Mouse (Mus musculus) neural tube, embryonic 13.5 days (tissue): Measurements from ENCODE around the gene Nus1. TPM values are rescaled to one million over a fixed set of nuclear protein-coding genes. Genes with fewer than 3 reads are reported as not detected.

Experiments
- ATAC-seq: fragments of 200-750 bp; cut with Nextera tagmentation; 2 replicates; pipeline ENCODE4 v1.8.0; 2017; ENCODE audit warnings: low read depth, mild to moderate bottlenecking, moderate TSS enrichment, moderate library complexity
- H3K27ac ChIP-seq: fragments of 300-500 bp; sonication (generic); replicated peaks from 2 replicates; pipeline ENCODE4 v1.5.1; 2015; ENCODE audit warnings: moderate library complexity, mild to moderate bottlenecking, inconsistent platforms
- H3K27me3 ChIP-seq: fragments of 300-500 bp; sonication (generic); 2 replicates; pipeline ENCODE4 v1.6.1; 2015; ENCODE audit warnings: mild to moderate bottlenecking, inconsistent platforms
- H3K36me3 ChIP-seq: fragments of 300-500 bp; sonication (generic); 2 replicates; pipeline ENCODE4 v1.6.1; 2015; ENCODE audit warnings: mild to moderate bottlenecking, inconsistent platforms
- H3K4me1 ChIP-seq: fragments of 300-500 bp; sonication (generic); replicated peaks from 2 replicates; pipeline ENCODE4 v1.6.1; 2015; ENCODE audit warnings: inconsistent platforms
- H3K4me2 ChIP-seq: fragments of 300-500 bp; sonication (generic); 2 replicates; pipeline ENCODE4 v1.6.1; 2015; ENCODE audit warnings: inconsistent platforms, mild to moderate bottlenecking, moderate library complexity
- H3K4me3 ChIP-seq: fragments of 300-500 bp; sonication (generic); 2 replicates; pipeline ENCODE4 v1.5.1; 2015; ENCODE audit warnings: mild to moderate bottlenecking, inconsistent platforms
- H3K9ac ChIP-seq: fragments of 300-500 bp; sonication (generic); 2 replicates; pipeline ENCODE4 v1.6.1; 2015; ENCODE audit warnings: moderate library complexity, mild to moderate bottlenecking, inconsistent platforms
- H3K9me3 ChIP-seq: fragments of 300-500 bp; sonication (generic); 2 replicates; pipeline ENCODE4 v1.6.1; 2016; ENCODE audit warnings: inconsistent platforms
- WGBS: fragments of 180-500 bp; shearing (Covaris S2); methylation state at CpG from one replicate; pipeline ENCODE4 v1.1.7; 2015; 5-methylcytosine and 5-hydroxymethylcytosine counted together
- polyA plus RNA-seq: library from polyadenylated mRNA; unstranded; fragments of >200 nt; fragmentation: Nextera tagmentation; extraction: Ambion mirVana; gene quantifications from 2 replicates; pipeline ENCODE4 v1.2.1, GENCODE M21; 2015

Nus1 gene
- 15.6 and 19.0 TPM in 2 replicates for polyA plus RNA-seq

DNA sequence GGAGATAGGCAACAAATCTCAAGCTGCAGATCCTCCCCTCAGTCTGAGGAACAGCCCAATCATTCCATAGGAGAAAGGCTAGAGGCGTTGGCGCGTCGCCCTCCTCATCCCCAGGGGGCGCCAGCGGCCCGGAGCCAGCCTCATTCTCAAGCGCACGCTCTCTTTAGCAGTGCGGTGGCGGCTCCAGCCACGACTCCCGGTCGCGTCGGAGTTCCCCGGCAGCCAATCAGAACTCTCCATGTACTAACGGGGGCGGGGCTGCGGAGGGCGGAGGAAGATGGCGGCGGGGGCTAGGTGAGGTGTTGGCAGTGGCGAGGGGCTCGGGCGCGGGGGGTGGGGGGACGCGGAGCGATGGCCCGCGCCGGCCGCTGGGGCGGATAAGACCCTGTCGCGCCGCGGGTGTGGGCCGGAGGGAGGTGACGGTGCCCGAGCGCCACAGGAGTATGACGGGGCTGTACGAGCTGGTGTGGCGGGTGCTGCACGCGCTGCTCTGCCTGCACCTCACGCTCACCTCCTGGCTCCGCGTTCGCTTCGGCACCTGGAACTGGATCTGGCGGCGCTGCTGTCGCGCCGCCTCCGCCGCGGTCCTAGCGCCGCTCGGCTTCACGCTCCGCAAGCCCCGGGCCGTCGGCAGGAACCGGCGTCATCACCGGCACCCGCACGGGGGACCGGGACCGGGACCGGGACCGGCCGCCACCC, at the start of gene Nus1:
Gene Nus1, plus strand, starts transcription at position 249 of the 699 bp plus-strand sequence.
- Histone ChIP-seq H3K4me3 (peak within 1 kb of the TSS; percentile 88), H3K27ac (peak within 1 kb of the TSS; percentile 96), H3K36me3 (no peaks in the 10 kb centered on the region), H3K9me3 (no peaks in the 10 kb centered on the region), H3K4me1 (peaks cover 42% of the 10 kb centered on the region), H3K9ac (peak within 1 kb of the TSS; percentile 91), H3K27me3 (no peaks in the 10 kb centered on the region), H3K4me2 (peak within 1 kb of the TSS; percentile 82)
- peak; percentile 99 for ATAC-seq
- under 1% methylated on average over 66 of the region's 79 CpGs for WGBS

DNA sequence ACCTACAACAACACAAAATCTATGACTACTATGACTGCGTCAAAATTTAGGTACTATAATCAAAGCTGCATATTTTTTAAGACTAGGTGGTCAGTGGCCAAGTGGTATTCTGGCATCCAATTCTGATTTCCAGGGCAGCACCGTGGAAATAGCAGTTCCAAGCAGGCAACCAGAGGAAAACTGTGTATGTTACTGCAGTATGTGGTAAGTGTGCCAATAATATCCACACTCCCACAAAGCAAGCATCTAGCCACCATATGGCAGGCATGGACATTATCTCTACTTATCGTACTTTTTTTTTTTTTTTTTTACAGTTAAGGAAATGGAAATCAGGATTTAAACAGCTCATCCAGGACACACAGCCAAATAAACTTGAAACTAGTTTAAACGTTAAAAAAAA, 49.0 kb upstream of the Nus1 start:
- Histone ChIP-seq H3K4me3 (no peak overlapping the region), H3K27me3 (no peaks in the 10 kb centered on the region), H3K27ac (no peak overlapping the region), H3K4me1 (no peaks in the 10 kb centered on the region), H3K9ac (no peak overlapping the region), H3K4me2 (no peak overlapping the region), H3K36me3 (no peaks in the 10 kb centered on the region), H3K9me3 (no peaks in the 10 kb centered on the region)
- ATAC-seq = no peak
- WGBS = 91% methylated on average over 4 of the region's 4 CpGs

DNA sequence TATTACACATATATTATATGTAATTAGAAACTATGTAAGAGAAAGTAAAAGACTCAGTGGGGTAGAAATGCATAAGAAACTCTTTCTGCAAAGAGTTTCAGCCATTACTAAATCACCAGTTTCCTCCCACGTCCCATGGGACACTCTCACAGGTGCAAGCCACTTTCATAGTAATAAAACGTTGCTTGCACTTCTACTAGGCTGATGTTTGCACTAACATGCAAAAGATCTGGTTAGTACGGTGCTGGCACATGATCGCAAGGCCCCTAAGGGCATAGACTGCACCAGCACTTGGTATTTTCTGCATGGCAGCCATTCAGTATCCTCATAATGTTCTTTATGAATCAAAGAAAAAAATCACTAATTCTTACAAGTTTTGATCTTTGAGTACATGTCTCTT, 43.5 kb upstream of the Nus1 start:
- Histone ChIP-seq H3K4me1 (peaks cover 23% of the 10 kb centered on the region), H3K9me3 (no peaks in the 10 kb centered on the region), H3K27me3 (no peaks in the 10 kb centered on the region), H3K27ac (no peak overlapping the region), H3K4me3 (no peak overlapping the region), H3K36me3 (no peaks in the 10 kb centered on the region), H3K4me2 (no peak overlapping the region), H3K9ac (no peak overlapping the region)
- ATAC-seq = no peak
- 72% methylated on average over 4 of the region's 4 CpGs for WGBS

DNA sequence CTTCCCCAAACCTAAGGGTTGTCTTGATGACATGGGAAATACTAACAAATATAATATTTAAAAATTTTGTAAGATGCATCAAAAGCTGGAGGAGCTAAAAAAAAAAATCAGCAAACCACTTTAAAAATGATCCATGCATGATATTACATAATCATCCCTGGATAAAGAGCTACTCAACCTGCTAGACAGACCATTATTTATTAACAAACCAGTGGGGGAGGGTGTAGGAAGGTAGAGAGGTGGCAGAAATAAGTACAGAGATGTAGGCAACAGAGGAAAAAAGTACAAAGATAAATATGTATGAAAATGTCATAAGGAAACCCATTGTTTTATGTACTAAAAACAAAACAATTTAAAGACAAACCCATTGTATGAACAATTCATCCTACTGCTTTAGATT, 42.7 kb upstream of the Nus1 start:
- no peak overlapping the region for H3K27ac ChIP-seq
- peaks cover 31% of the 10 kb centered on the region for H3K4me1 ChIP-seq
- no peak overlapping the region for H3K9ac ChIP-seq
- H3K4me3 ChIP-seq = no peak overlapping the region
- ATAC-seq = no peak
- no peaks in the 10 kb centered on the region for H3K9me3 ChIP-seq
- H3K4me2 ChIP-seq = no peak overlapping the region
- no peaks in the 10 kb centered on the region for H3K36me3 ChIP-seq
- H3K27me3 ChIP-seq = no peaks in the 10 kb centered on the region

DNA sequence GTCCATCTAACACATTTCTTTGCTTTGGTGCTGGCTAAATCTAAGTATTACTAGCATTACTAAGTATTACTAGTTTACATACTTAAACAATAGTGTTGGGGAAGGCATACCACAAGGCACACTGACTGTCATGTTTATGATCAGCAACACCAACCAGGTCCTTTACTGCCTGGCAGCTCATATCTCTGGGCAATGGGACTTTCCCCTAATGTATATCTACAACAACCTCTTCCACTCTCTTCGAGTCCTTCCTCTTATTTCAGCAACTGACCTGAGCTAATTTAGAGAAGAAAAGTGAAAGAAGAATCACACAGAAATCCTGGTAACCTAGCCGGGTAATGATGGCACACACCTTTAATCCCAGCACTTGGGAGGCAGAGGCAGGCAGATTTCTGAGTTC, 40.9 kb upstream of the Nus1 start:
- Histone ChIP-seq H3K27ac (no peak overlapping the region), H3K4me3 (no peak overlapping the region), H3K4me2 (no peak overlapping the region), H3K9me3 (no peaks in the 10 kb centered on the region), H3K9ac (no peak overlapping the region), H3K4me1 (peaks cover 41% of the 10 kb centered on the region), H3K36me3 (no peaks in the 10 kb centered on the region), H3K27me3 (no peaks in the 10 kb centered on the region)
- 93% methylated on average over 2 of the region's 2 CpGs for WGBS
- no peak for ATAC-seq

DNA sequence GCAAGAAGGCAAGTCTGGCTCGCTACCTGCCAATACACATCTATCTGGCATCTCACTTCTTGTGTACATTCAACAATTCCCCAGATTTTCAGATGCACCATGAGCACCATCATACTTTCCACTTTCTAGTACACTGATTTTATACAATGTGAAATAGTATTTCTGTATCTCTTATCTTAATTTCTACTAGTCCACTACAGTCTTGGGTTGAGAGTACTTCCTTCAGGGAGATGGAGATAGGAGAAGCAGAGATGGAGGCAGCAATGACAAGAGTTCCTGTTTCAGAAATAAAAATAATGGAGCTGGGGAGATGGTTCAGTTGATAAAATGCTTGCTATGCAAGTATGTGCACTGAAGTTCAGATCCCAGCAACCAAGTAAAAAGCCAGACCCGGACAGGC, 39.5 kb upstream of the Nus1 start:
- WGBS = 93% methylated on average over 2 of the region's 2 CpGs
- Histone ChIP-seq H3K36me3 (no peaks in the 10 kb centered on the region), H3K9me3 (no peaks in the 10 kb centered on the region), H3K9ac (no peak overlapping the region), H3K4me3 (no peak overlapping the region), H3K27ac (no peak overlapping the region), H3K4me2 (no peak overlapping the region), H3K4me1 (peaks cover 45% of the 10 kb centered on the region), H3K27me3 (no peaks in the 10 kb centered on the region)
- ATAC-seq = no peak

DNA sequence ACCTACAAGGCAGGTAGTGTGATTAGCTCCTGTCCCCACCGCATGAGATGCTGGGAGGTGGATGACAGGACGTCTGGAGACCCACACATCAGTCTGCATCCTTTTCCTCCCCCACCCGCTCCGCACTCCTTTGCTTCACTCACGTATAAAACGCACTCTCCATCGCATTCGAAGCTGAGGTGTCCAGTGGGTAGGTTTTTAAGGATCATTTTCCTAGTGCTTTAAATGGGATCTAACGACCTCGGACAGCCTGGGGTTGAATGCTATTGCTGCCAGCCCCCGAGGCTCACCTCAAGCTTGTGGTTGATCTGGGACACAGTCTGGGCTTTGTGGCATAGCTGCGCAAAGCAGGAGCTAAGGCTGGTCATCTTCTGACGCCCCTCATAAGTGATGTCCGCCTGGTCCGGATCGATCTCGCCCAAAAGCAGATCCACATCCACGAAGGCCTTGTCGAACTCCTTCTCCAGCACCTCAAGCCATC, 36.0 kb upstream of the Nus1 start:
- Histone ChIP-seq H3K4me2 (peak overlapping the region; percentile 77), H3K27me3 (no peaks in the 10 kb centered on the region), H3K36me3 (no peaks in the 10 kb centered on the region), H3K9me3 (no peaks in the 10 kb centered on the region), H3K27ac (peak overlapping the region; percentile 98), H3K9ac (peak overlapping the region; percentile 91), H3K4me3 (peak overlapping the region; percentile 87), H3K4me1 (peaks cover 53% of the 10 kb centered on the region)
- ATAC-seq = peak; percentile 69
- WGBS = 0% methylated on average over 19 of the region's 19 CpGs

DNA sequence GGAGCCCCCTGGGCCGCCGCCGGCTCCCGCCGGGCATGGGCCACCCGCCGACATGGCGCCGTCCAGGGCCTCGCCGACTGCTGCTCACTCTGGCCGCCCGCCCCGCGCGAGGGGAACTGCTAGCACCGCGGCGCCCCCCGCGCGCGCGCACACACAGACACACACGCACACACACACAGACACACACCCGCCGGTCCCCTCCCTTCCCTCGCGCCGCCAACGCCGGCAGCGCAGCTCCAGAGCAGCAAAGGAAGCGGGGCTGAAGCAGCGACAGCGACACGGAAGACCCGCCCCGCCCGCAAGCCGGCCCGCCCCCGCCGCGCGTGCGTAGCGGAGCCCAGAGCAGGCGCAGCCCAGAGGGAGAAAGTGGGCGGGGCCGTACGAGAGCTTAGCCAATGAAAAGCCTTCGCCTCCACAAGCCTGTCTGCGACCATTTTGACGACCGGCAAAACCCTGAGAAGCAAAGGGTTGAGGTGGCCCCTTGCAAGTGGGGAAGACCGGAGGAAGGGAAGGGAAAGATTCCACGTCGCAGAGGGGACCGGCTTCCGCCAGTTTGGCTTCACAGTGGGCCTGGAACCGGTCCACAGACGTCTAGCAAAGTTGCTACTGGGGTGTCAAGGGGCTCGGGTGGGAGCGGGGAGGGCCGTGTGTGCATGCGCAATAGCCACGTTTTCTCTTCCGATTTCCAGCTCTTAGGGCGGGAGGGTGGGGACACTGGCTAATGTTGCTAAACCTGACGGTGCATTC, 35.3 kb upstream of the Nus1 start, which contains the start of gene Gopc:
Gene Gopc, minus strand, starts transcription at position 280 of the 747 bp plus-strand sequence.
- Histone ChIP-seq H3K4me2 (peak within 1 kb of the TSS; percentile 77), H3K9me3 (no peaks in the 10 kb centered on the region), H3K9ac (peak within 1 kb of the TSS; percentile 91), H3K4me1 (peaks cover 51% of the 10 kb centered on the region), H3K4me3 (peak within 1 kb of the TSS; percentile 87), H3K27me3 (no peaks in the 10 kb centered on the region), H3K27ac (peak within 1 kb of the TSS; percentile 98), H3K36me3 (no peaks in the 10 kb centered on the region)
- WGBS = under 1% methylated on average over 52 of the region's 71 CpGs
- ATAC-seq = peak; percentile 98

DNA sequence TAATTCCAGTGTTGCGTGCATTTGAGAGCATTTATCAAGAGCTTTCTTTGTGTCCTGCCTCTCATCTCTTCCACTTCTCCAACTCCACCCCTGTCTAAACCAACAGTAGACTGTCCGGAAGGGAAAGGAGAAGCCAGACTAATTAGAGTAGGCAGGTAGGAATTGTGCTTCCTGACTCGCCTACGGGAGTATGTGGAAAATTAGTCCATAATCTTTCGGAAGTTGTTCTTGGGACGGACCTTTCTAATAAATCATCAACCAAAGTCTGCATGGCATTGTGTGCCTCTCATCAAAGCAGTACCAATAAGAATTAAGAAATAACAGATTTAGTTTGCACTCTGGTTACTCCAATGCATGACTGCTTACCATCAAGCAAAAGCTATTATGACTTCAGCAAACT, 34.3 kb upstream of the Nus1 start:
- Histone ChIP-seq H3K4me1 (peaks cover 41% of the 10 kb centered on the region), H3K9me3 (no peaks in the 10 kb centered on the region), H3K4me3 (peak overlapping the region; percentile 87), H3K4me2 (peak overlapping the region; percentile 63), H3K27ac (peak overlapping the region; percentile 98), H3K27me3 (no peaks in the 10 kb centered on the region), H3K36me3 (no peaks in the 10 kb centered on the region), H3K9ac (peak overlapping the region; percentile 91)
- 85% methylated on average over 6 of the region's 6 CpGs for WGBS
- ATAC-seq = no peak

DNA sequence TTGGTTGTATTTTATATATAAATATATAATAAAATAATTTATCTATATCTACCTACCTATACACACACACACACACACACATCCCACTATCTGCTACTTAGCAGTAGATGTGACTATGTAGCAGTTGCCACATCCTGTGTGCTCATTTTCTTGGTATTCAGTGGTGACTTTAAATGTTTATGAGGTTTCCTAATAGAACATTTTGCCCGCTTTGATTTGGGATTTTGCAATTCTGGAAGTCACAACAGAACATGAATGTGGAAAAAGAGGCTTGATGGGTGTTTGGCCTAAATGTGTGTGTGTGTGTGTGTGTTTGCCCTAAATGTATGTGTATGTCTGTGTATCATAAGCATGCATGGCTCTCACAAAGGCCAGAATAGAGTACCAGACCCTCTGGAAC, 33.8 kb upstream of the Nus1 start:
- no peak for ATAC-seq

DNA sequence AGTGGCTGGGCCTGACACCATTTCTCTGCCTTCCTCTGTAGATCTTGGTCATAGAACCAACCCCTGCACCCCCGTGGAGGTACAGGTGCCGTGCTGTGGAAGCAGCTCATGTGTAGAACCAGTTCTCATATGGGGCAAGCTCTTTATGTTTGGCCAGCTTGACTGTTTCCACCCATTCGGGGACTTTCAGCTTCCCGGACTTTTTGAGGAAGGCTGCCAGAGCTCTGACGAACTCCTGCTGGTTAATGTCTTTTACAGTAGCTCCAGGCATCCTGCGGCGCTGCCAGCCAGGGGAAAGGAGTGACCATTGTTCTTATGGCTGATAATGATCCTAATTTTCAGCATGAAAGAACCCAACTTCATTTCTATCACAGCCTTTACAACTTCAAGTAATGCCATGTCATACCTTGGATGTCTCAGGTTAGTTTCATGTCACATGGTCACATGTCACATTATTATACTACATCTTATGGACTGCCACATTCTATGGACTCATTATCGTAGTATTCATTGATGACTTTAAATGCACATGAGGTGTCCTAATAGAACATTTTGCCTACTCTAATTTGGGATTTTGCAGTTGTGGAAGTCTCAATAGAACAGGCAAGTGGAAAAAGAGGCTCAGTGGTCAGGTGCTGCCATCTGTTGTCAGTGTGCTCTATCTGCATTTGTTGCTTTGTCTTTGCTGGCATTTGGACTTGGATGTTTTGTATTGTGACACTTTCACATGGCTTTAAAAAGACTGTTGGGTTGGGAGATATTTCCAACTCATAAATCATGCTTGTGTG, 32.3 kb upstream of the Nus1 start:
- 31% methylated on average over 8 of the region's 8 CpGs for WGBS
- no peaks in the 10 kb centered on the region for H3K36me3 ChIP-seq
- no peaks in the 10 kb centered on the region for H3K27me3 ChIP-seq
- H3K4me3 ChIP-seq = no peak overlapping the region
- H3K4me2 ChIP-seq = no peak overlapping the region
- H3K9me3 ChIP-seq = no peaks in the 10 kb centered on the region
- H3K27ac ChIP-seq = no peak overlapping the region
- H3K9ac ChIP-seq = no peak overlapping the region
- peaks cover 23% of the 10 kb centered on the region for H3K4me1 ChIP-seq
- no peak for ATAC-seq

More for the DNA sequence above, 33.8 kb upstream of the Nus1 start:
- Histone ChIP-seq H3K27ac (no peak overlapping the region), H3K4me2 (no peak overlapping the region), H3K27me3 (no peaks in the 10 kb centered on the region), H3K9ac (no peak overlapping the region), H3K36me3 (no peaks in the 10 kb centered on the region), H3K4me3 (no peak overlapping the region), H3K9me3 (no peaks in the 10 kb centered on the region), H3K4me1 (peaks cover 36% of the 10 kb centered on the region)
- WGBS = 98% methylated on average over 1 of the region's 1 CpGs

DNA sequence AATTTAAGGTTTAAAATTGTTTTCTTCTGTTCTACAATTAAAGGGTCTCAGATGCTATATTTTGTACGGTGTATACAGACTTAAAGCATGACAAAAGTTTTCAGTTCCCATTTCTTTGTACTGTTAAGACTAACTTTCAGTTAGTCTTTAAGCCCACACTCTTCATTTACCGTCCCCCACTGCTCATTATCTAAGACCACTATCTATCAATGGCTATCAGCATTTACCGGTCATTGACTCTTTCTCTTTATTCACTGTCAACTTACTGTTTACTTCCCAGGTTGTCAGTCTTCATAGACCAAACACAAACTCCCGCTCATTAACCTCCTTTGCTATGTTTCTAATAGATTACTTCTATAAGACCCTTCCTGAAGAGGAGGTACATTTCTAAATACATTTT, 30.2 kb upstream of the Nus1 start:
- no peak overlapping the region for H3K9ac ChIP-seq
- H3K4me3 ChIP-seq = no peak overlapping the region
- H3K27me3 ChIP-seq = no peaks in the 10 kb centered on the region
- peaks cover 15% of the 10 kb centered on the region for H3K4me1 ChIP-seq
- no peaks in the 10 kb centered on the region for H3K36me3 ChIP-seq
- H3K27ac ChIP-seq = no peak overlapping the region
- no peaks in the 10 kb centered on the region for H3K9me3 ChIP-seq
- ATAC-seq = no peak
- WGBS = 79% methylated on average over 4 of the region's 4 CpGs
- no peak overlapping the region for H3K4me2 ChIP-seq
